Mouse (Mus musculus) limb, embryonic 14.5 days (tissue): Measurements from ENCODE around the gene Nectin4. TPM values are rescaled to one million over a fixed set of nuclear protein-coding genes. Genes with fewer than 3 reads are reported as not detected.

ENCODE experiments used
- ATAC-seq: fragments of 200-750 bp; cut with Nextera tagmentation; 2 replicates; pipeline ENCODE4 v1.8.0; 2017; ENCODE audit warnings: low read depth, moderate number of reproducible peaks, moderate TSS enrichment; ENCODE audit not compliant: low FRiP score
- DNase-seq: peaks from one replicate; pipeline ENCODE4 v3.0.0-alpha.2; 2015; ENCODE audit warnings: low spot score
- H3K27ac ChIP-seq: fragments of 300-500 bp; sonication (generic); replicated peaks from 2 replicates; pipeline ENCODE4 v1.5.1; 2014; ENCODE audit warnings: low read depth, mild to moderate bottlenecking, low read length, moderate library complexity, mixed read lengths
- H3K27me3 ChIP-seq: fragments of 300-500 bp; sonication (generic); 2 replicates; pipeline ENCODE4 v1.6.1; 2014; ENCODE audit warnings: low read length, mixed read lengths; ENCODE audit not compliant: control insufficient read depth, insufficient read depth
- H3K36me3 ChIP-seq: fragments of 300-500 bp; sonication (generic); 2 replicates; pipeline ENCODE4 v1.6.1; 2014; ENCODE audit warnings: mild to moderate bottlenecking, low read length, moderate library complexity, mixed read lengths; ENCODE audit not compliant: control insufficient read depth, insufficient read depth
- H3K4me1 ChIP-seq: fragments of 300-500 bp; sonication (generic); 2 replicates; pipeline ENCODE4 v1.6.1; 2014; ENCODE audit warnings: antibody characterized with exemption, low read length, mixed read lengths; ENCODE audit not compliant: control insufficient read depth, insufficient read depth
- H3K4me2 ChIP-seq: fragments of 300-500 bp; sonication (generic); replicated peaks from 2 replicates; pipeline ENCODE4 v1.6.1; 2014; ENCODE audit warnings: low read depth, mild to moderate bottlenecking, low read length, moderate library complexity; ENCODE audit not compliant: severe bottlenecking
- H3K4me3 ChIP-seq: fragments of 300-500 bp; sonication (generic); replicated peaks from 2 replicates; pipeline ENCODE4 v1.5.1; 2014; ENCODE audit warnings: low read length
- H3K9ac ChIP-seq: fragments of 300-500 bp; sonication (generic); 2 replicates; pipeline ENCODE4 v1.6.1; 2014; ENCODE audit warnings: mild to moderate bottlenecking, low read depth, low read length, moderate library complexity; ENCODE audit not compliant: severe bottlenecking
- H3K9me3 ChIP-seq: fragments of 300-500 bp; sonication (generic); 2 replicates; pipeline ENCODE4 v1.6.1; 2016; ENCODE audit warnings: low read length; ENCODE audit not compliant: control insufficient read depth
- POLR2A ChIP-seq: fragments of 200-500 bp; IDR thresholded peaks from 2 replicates; pipeline ENCODE4 v1.8.0; 2012; ENCODE audit warnings: inconsistent platforms, mild to moderate bottlenecking, moderate library complexity, borderline replicate concordance; ENCODE audit not compliant: insufficient read depth, insufficient read length; ENCODE audit errors: extremely low read depth
- WGBS: fragments of 180-500 bp; shearing (Covaris S2); extraction: QIAGEN DNeasy Blood & Tissue Kit; methylation state at CpG from one replicate; pipeline ENCODE4 v1.1.7; 2014; 5-methylcytosine and 5-hydroxymethylcytosine counted together
- polyA plus RNA-seq, 2 experiments: library from polyadenylated mRNA; depleted of rRNA in 1 of 2; stranded (reverse) in 1 of 2; unstranded in 1 of 2; fragments of >200 nt; fragmentation: Nextera tagmentation in 1 of 2; extraction: Ambion mirVana in 1 of 2; gene quantifications; 2 replicates each; pipeline versions ENCODE4 v1.2.1 to v1.2.3; 2012 to 2014

Nectin4 gene
- polyA plus RNA-seq, 2 experiments: 19.4 to 21.0 TPM

GRCm38 (mm10) chr1:171390101-171390500 lies 20.2 kb downstream of the Nectin4 start:
- no peak for DNase-seq
- 83% methylated on average over 4 of the region's 4 CpGs for WGBS
- TF ChIP-seq POLR2A: no peak

GRCm38 (mm10) chr1:171401821-171402220 lies 31.9 kb downstream of the Nectin4 start:
- Histone ChIP-seq H3K4me1 (no peaks in the 10 kb centered on the region), H3K27ac (no peak overlapping the region), H3K4me2 (no peak overlapping the region), H3K9ac (no peak overlapping the region), H3K27me3 (no peaks in the 10 kb centered on the region), H3K4me3 (no peak overlapping the region), H3K36me3 (no peaks in the 10 kb centered on the region), H3K9me3 (no peaks in the 10 kb centered on the region)
- no peak for TF ChIP-seq POLR2A
- WGBS: 75% methylated on average over 4 of the region's 4 CpGs
- DNase-seq (no peak), ATAC-seq (no peak)

More at GRCm38 (mm10) chr1:171390101-171390500, 20.2 kb downstream of the Nectin4 start:
- H3K36me3 ChIP-seq: no peaks in the 10 kb centered on the region
- H3K4me1 ChIP-seq: no peaks in the 10 kb centered on the region
- no peak overlapping the region for H3K4me2 ChIP-seq
- H3K9me3 ChIP-seq: no peaks in the 10 kb centered on the region
- no peak overlapping the region for H3K27ac ChIP-seq
- H3K27me3 ChIP-seq: no peaks in the 10 kb centered on the region
- no peak overlapping the region for H3K9ac ChIP-seq
- H3K4me3 ChIP-seq: no peak overlapping the region
- ATAC-seq: no peak

GRCm38 (mm10) chr1:171402991-171403390 lies 33.1 kb downstream of the Nectin4 start:
- Histone ChIP-seq H3K4me2 (no peak overlapping the region), H3K4me1 (no peaks in the 10 kb centered on the region), H3K9me3 (no peaks in the 10 kb centered on the region), H3K9ac (no peak overlapping the region), H3K36me3 (no peaks in the 10 kb centered on the region), H3K27ac (no peak overlapping the region), H3K4me3 (no peak overlapping the region), H3K27me3 (no peaks in the 10 kb centered on the region)
- no peak for ATAC-seq
- DNase-seq: no peak
- TF ChIP-seq POLR2A: no peak
- WGBS: 67% methylated on average over 8 of the region's 9 CpGs

GRCm38 (mm10) chr1:171407263-171407662 lies 37.4 kb downstream of the Nectin4 start:
- Histone ChIP-seq H3K9me3 (no peaks in the 10 kb centered on the region), H3K4me1 (no peaks in the 10 kb centered on the region), H3K27ac (no peak overlapping the region), H3K27me3 (no peaks in the 10 kb centered on the region), H3K36me3 (no peaks in the 10 kb centered on the region), H3K9ac (no peak overlapping the region), H3K4me2 (no peak overlapping the region), H3K4me3 (no peak overlapping the region)
- no peak for ATAC-seq
- no peak for DNase-seq
- WGBS: 75% methylated on average over 5 of the region's 5 CpGs
- no peak for TF ChIP-seq POLR2A

- ATAC-seq (no peak), DNase-seq (no peak)
- WGBS: 93% methylated on average over 1 of the region's 1 CpGs
- H3K36me3 ChIP-seq: peaks cover 3% of the 10 kb centered on the region; the same call in 1 of the 2 replicates
- H3K4me1 ChIP-seq: peaks cover 8% of the 10 kb centered on the region
- TF ChIP-seq POLR2A: no peak
- no peak overlapping the region for H3K27ac ChIP-seq
- H3K4me2 ChIP-seq: no peak overlapping the region
- H3K4me3 ChIP-seq: no peak overlapping the region; the same call in 1 of the 2 replicates
- no peak overlapping the region for H3K9ac ChIP-seq
- H3K9me3 ChIP-seq: no peaks in the 10 kb centered on the region
- no peaks in the 10 kb centered on the region for H3K27me3 ChIP-seq
Measured at GRCm38 (mm10) chr1:171410231-171410630, 40.3 kb downstream of the Nectin4 start.
